Mouse (Mus musculus) forebrain, embryonic 12.5 days (tissue): ENCODE measurements around the gene Ap1b1. TPM values are rescaled to one million over a fixed set of nuclear protein-coding genes. Genes with fewer than 3 reads are reported as not detected.
"Not testable (repeated sequence)": the region's sequence is repeated elsewhere in the genome, so short reads cannot be mapped to it uniquely, and the experiment has no call there.

ENCODE experiments used
- ATAC-seq: fragments of 200-750 bp; cut with Nextera tagmentation; 2 replicates; pipeline ENCODE4 v1.8.0; 2017; ENCODE audit warnings: moderate TSS enrichment; ENCODE audit not compliant: low FRiP score
- H3K27ac ChIP-seq: fragments of 300-500 bp; sonication (generic); 2 replicates; pipeline ENCODE4 v1.5.1; 2016; ENCODE audit warnings: mild to moderate bottlenecking
- H3K27me3 ChIP-seq: fragments of 300-500 bp; sonication (generic); 2 replicates; pipeline ENCODE4 v1.6.1; 2016; ENCODE audit warnings: mild to moderate bottlenecking
- H3K36me3 ChIP-seq: fragments of 300-500 bp; sonication (generic); replicated peaks from 2 replicates; pipeline ENCODE4 v1.6.1; 2016; ENCODE audit warnings: mild to moderate bottlenecking
- H3K4me1 ChIP-seq: fragments of 300-500 bp; sonication (generic); 2 replicates; pipeline ENCODE4 v1.6.1; 2016
- H3K4me2 ChIP-seq: fragments of 300-500 bp; sonication (generic); 2 replicates; pipeline ENCODE4 v1.6.1; 2016; ENCODE audit warnings: mild to moderate bottlenecking, moderate library complexity
- H3K4me3 ChIP-seq: fragments of 300-500 bp; sonication (generic); replicated peaks from 2 replicates; pipeline ENCODE4 v1.5.1; 2016; ENCODE audit warnings: mild to moderate bottlenecking
- H3K9ac ChIP-seq: fragments of 300-500 bp; sonication (generic); 2 replicates; pipeline ENCODE4 v1.6.1; 2016; ENCODE audit warnings: mild to moderate bottlenecking
- H3K9me3 ChIP-seq: fragments of 300-500 bp; sonication (generic); 2 replicates; pipeline ENCODE4 v1.6.1; 2016
- WGBS: fragments of 180-500 bp; shearing (Covaris S2); methylation state at CpG from one replicate; pipeline ENCODE4 v1.1.7; 2016; 5-methylcytosine and 5-hydroxymethylcytosine counted together
- microRNA-seq: library from miRNA; unstranded; fragments of <30 nt; microRNA quantifications from one replicate; pipeline ENCODE4, GENCODE M21; 2017
- polyA plus RNA-seq: library from polyadenylated mRNA; unstranded; fragments of >200 nt; fragmentation: Nextera tagmentation; extraction: Ambion mirVana; gene quantifications from 2 replicates; pipeline ENCODE4 v1.2.1, GENCODE M21; 2016

The Ap1b1 gene
- polyA plus RNA-seq, 1 experiment from 2014 or later = 67.9 TPM

GRCm38 (mm10) chr11:5068126-5068971 lies 81.7 kb downstream of the Ap1b1 start:
- peaks cover 15% of the 10 kb centered on the region for H3K27me3 ChIP-seq
- H3K36me3 ChIP-seq = peaks cover 61% of the 10 kb centered on the region
- peaks cover 15% of the 10 kb centered on the region for H3K4me1 ChIP-seq
- H3K4me3 ChIP-seq = no peak overlapping the region
- no peak overlapping the region for H3K4me2 ChIP-seq
- no peak for ATAC-seq
- H3K9me3 ChIP-seq = no peaks in the 10 kb centered on the region
- 85% methylated on average over 9 of the region's 9 CpGs for WGBS
- H3K9ac ChIP-seq = no peak overlapping the region
- no peak overlapping the region for H3K27ac ChIP-seq

GRCm38 (mm10) chr11:5074882-5075281 lies 88.3 kb downstream of the Ap1b1 start:
- Histone ChIP-seq H3K9me3 (no peaks in the 10 kb centered on the region), H3K4me1 (no peaks in the 10 kb centered on the region), H3K4me2 (no peak overlapping the region), H3K27ac (no peak overlapping the region), H3K27me3 (no peaks in the 10 kb centered on the region), H3K36me3 (peaks cover 82% of the 10 kb centered on the region), H3K4me3 (no peak overlapping the region), H3K9ac (no peak overlapping the region)
- WGBS = 74% methylated on average over 4 of the region's 4 CpGs
- ATAC-seq = peak; percentile 47; the same call in 1 of the 2 replicates

- no peak overlapping the region for H3K27ac ChIP-seq
- no peaks in the 10 kb centered on the region for H3K9me3 ChIP-seq
- H3K36me3 ChIP-seq = peaks cover 82% of the 10 kb centered on the region
- H3K4me3 ChIP-seq = no peak overlapping the region
- no peak overlapping the region for H3K9ac ChIP-seq
- H3K4me2 ChIP-seq = no peak overlapping the region
- no peak for ATAC-seq
- no peaks in the 10 kb centered on the region for H3K27me3 ChIP-seq
- H3K4me1 ChIP-seq = no peaks in the 10 kb centered on the region
Measured at GRCm38 (mm10) chr11:5075760-5076159, 89.1 kb downstream of the Ap1b1 start.

GRCm38 (mm10) chr11:5076843-5077242 lies 90.2 kb downstream of the Ap1b1 start:
- H3K9me3 ChIP-seq, H3K9ac ChIP-seq, H3K4me2 ChIP-seq, H3K27me3 ChIP-seq, H3K4me3 ChIP-seq, H3K27ac ChIP-seq, H3K4me1 ChIP-seq: not testable (repeated sequence)
- H3K36me3 ChIP-seq = peaks cover 78% of the 10 kb centered on the region
- WGBS = 95% methylated on average over 4 of the region's 5 CpGs
- 0 out of 2 replicates have a peak, but pooled peaks have one; percentile 5 for ATAC-seq

GRCm38 (mm10) chr11:5089147-5089546 lies 102.5 kb downstream of the Ap1b1 start:
- H3K4me2 ChIP-seq = no peak overlapping the region
- H3K9me3 ChIP-seq = no peaks in the 10 kb centered on the region
- H3K36me3 ChIP-seq = peaks cover 91% of the 10 kb centered on the region
- no peak for ATAC-seq
- WGBS = 100% methylated on average over 1 of the region's 1 CpGs
- H3K4me1 ChIP-seq = peaks cover 3% of the 10 kb centered on the region; the same call in 1 of the 2 replicates
- no peak overlapping the region for H3K9ac ChIP-seq
- H3K4me3 ChIP-seq = no peak overlapping the region
- H3K27ac ChIP-seq = no peak overlapping the region
- H3K27me3 ChIP-seq = no peaks in the 10 kb centered on the region

GRCm38 (mm10) chr11:5091706-5092105 lies 105.1 kb downstream of the Ap1b1 start:
- WGBS = 46% methylated on average over 2 of the region's 2 CpGs
- no peaks in the 10 kb centered on the region for H3K9me3 ChIP-seq
- H3K9ac ChIP-seq = no peak overlapping the region
- peaks cover 68% of the 10 kb centered on the region for H3K36me3 ChIP-seq
- no peak overlapping the region for H3K4me2 ChIP-seq
- H3K4me1 ChIP-seq = peaks cover 16% of the 10 kb centered on the region
- H3K4me3 ChIP-seq = no peak overlapping the region
- ATAC-seq = no peak
- H3K27ac ChIP-seq = no peak overlapping the region
- no peaks in the 10 kb centered on the region for H3K27me3 ChIP-seq

Small RNA genes within 50 kb of the gene (microRNA-seq; reads per million reads assigned to microRNA genes)
- not detected for gene Gm47296

Other genes starting within 250 kb of the Ap1b1 start
- gene Cabp7, start 240.0 kb upstream of the Ap1b1 start, polyA plus RNA-seq = 0.62 and 0.64 TPM in 2 replicates
- 72.1 and 75.6 TPM in 2 replicates for gene Nf2, start 137.3 kb upstream of the Ap1b1 start, polyA plus RNA-seq
- gene Nipsnap1, start 112.9 kb upstream of the Ap1b1 start, polyA plus RNA-seq = 95.5 and 99.9 TPM in 2 replicates
- gene Thoc5, start 91.5 kb upstream of the Ap1b1 start, polyA plus RNA-seq = 55.2 and 61.4 TPM in 2 replicates
- gene Nefh, start 38.8 kb upstream of the Ap1b1 start, polyA plus RNA-seq = 0.36 and 0.47 TPM in 2 replicates
- 0.18 and 0.59 TPM in 2 replicates for gene Rasl10a, start 71.3 kb downstream of the Ap1b1 start, polyA plus RNA-seq
- 28.5 and 31.8 TPM in 2 replicates for gene Gas2l1, start 78.5 kb downstream of the Ap1b1 start, polyA plus RNA-seq
- gene Rhbdd3, start 112.1 kb downstream of the Ap1b1 start, polyA plus RNA-seq = 27.5 and 27.6 TPM in 2 replicates
- 915 and 936 TPM in 2 replicates for gene Ewsr1, start 112.4 kb downstream of the Ap1b1 start, polyA plus RNA-seq
- 16.0 and 18.2 TPM in 2 replicates for gene Emid1, start 165.4 kb downstream of the Ap1b1 start, polyA plus RNA-seq